Mouse (Mus musculus) Patski (cell line): ENCODE measurements around the gene Heg1. TPM values are rescaled to one million over a fixed set of nuclear protein-coding genes. Genes with fewer than 3 reads are reported as not detected.

Experiments
- ATAC-seq: fragments of 100-300 bp; one replicate; pipeline ENCODE4 v1.8.0; 2021
- CTCF ChIA-PET: fragments of 350-600 bp; sonication (Branson Sonifier 250); formaldehyde crosslinking; loops from one replicate; lab custom pipeline; 2022; ENCODE audit warnings: inconsistent platforms; lab: Charles Lee
- POLR2A ChIA-PET: fragments of 350-600 bp; sonication (Branson Sonifier 250); formaldehyde crosslinking; loops from one replicate; lab custom pipeline; 2022; ENCODE audit warnings: antibody characterized with exemption, inconsistent platforms; lab: Charles Lee
- DNase-seq: peaks from one replicate; pipeline ENCODE4 v3.0.0-alpha.2; 2011; ENCODE audit warnings: low read depth, low spot score
- H3K27me3 ChIP-seq: fragments of 371-371 bp; one replicate; pipeline ENCODE4 v1.5.1; 2021
- CTCF ChIP-seq: fragments of 100-300 bp; IDR thresholded peaks from one replicate; pipeline ENCODE4 v1.5.1; 2021
- in situ Hi-C: fragments of 300-500 bp; cut with MboI; formaldehyde crosslinking; loops from 3 replicates; pipeline ENCODE4 v1.11.1; 2018; ENCODE audit warnings: low pct_unique_long_range_greater_than_20kb, mixed read lengths
- polyA plus RNA-seq: library from polyadenylated mRNA; unstranded; gene quantifications from one replicate; pipeline ENCODE4 v1.2.3, GENCODE M21; 2021

Gene Heg1
- 39.4 TPM for polyA plus RNA-seq

GRCm38 (mm10) chr16:33684162-33684702, at the start of gene Heg1:
Heg1 (plus strand) TSS chr16:33684370.
- POLR2A ChIA-PET: interaction anchor here (1.3 kb wide), 1 partner anchor 88 kb away, joined by 3 read pairs; no protein-coding TSS in a partner anchor
- H3K27me3 ChIP-seq: no peaks in the 10 kb centered on the region
- DNase-seq (no peak), ATAC-seq (peak; percentile 56)
- in situ Hi-C loops: loop anchor here (5.0 kb wide), 1 partner anchor 122 kb away; no protein-coding TSS in a partner anchor
- CTCF ChIA-PET: no interaction called here
- no peak for TF ChIP-seq CTCF

GRCm38 (mm10) chr16:33635836-33636595, 48.2 kb upstream of the Heg1 start:
- in situ Hi-C loops: no loop called here
- no peak for ATAC-seq
- DNase-seq: no peak
- ChIA-PET POLR2A (no interaction called here), CTCF (no interaction called here)
- no peaks in the 10 kb centered on the region for H3K27me3 ChIP-seq
- no peak for TF ChIP-seq CTCF

GRCm38 (mm10) chr16:33641779-33642178, 42.4 kb upstream of the Heg1 start:
- DNase-seq (no peak), ATAC-seq (no peak)
- ChIA-PET POLR2A (interaction anchor here (0.6 kb wide), 1 partner anchor 179 kb away, joined by 3 read pairs; no protein-coding TSS in a partner anchor), CTCF (no interaction called here)
- in situ Hi-C loops: no loop called here
- TF ChIP-seq CTCF: no peak
- H3K27me3 ChIP-seq: no peaks in the 10 kb centered on the region

- H3K27me3 ChIP-seq: no peaks in the 10 kb centered on the region
- TF ChIP-seq CTCF: no peak
These were observed 31.1 kb upstream of the Heg1 start for GRCm38 (mm10) chr16:33653116-33653515.

GRCm38 (mm10) chr16:33655443-33655842, 28.7 kb upstream of the Heg1 start:
- TF ChIP-seq CTCF: no peak

More at GRCm38 (mm10) chr16:33653116-33653515, 31.1 kb upstream of the Heg1 start:
- ChIA-PET POLR2A (no interaction called here), CTCF (interaction anchor here (1.0 to 1.5 kb wide), 2 partner anchors 10 to 24 kb away, joined by 3 to 4 read pairs; no protein-coding TSS in a partner anchor)
- ATAC-seq: no peak
- in situ Hi-C loops: no loop called here
- no peak for DNase-seq

GRCm38 (mm10) chr16:33657191-33657590, 27.0 kb upstream of the Heg1 start:
- no peaks in the 10 kb centered on the region for H3K27me3 ChIP-seq
- CTCF ChIA-PET: no interaction called here
- no peak for TF ChIP-seq CTCF
- ATAC-seq (no peak), DNase-seq (no peak)
- in situ Hi-C loops: no loop called here
- POLR2A ChIA-PET: no interaction called here

More at GRCm38 (mm10) chr16:33655443-33655842, 28.7 kb upstream of the Heg1 start:
- in situ Hi-C loops: no loop called here
- CTCF ChIA-PET: no interaction called here
- ATAC-seq (no peak), DNase-seq (no peak)
- no peaks in the 10 kb centered on the region for H3K27me3 ChIP-seq
- POLR2A ChIA-PET: no interaction called here

- in situ Hi-C loops: no loop called here
- TF ChIP-seq CTCF: no peak
- ATAC-seq (no peak), DNase-seq (no peak)
- ChIA-PET CTCF (no interaction called here), POLR2A (no interaction called here)
- H3K27me3 ChIP-seq: no peaks in the 10 kb centered on the region
These were observed 26.0 kb upstream of the Heg1 start for GRCm38 (mm10) chr16:33658121-33658520.

- POLR2A ChIA-PET: no interaction called here
- CTCF ChIA-PET: interaction anchor here (0.8 to 1.8 kb wide), 3 partner anchors 9 to 58 kb away, joined by 3 to 6 read pairs (median 5); no protein-coding TSS in a partner anchor
- TF ChIP-seq CTCF: no peak
- no peak for DNase-seq
- no peak for ATAC-seq
- no peaks in the 10 kb centered on the region for H3K27me3 ChIP-seq
- in situ Hi-C loops: no loop called here
These were observed 24.6 kb upstream of the Heg1 start for GRCm38 (mm10) chr16:33659521-33659920.

GRCm38 (mm10) chr16:33660125-33660524, 24.0 kb upstream of the Heg1 start:
- TF ChIP-seq CTCF: no peak
- DNase-seq (no peak), ATAC-seq (no peak)
- in situ Hi-C loops: no loop called here
- CTCF ChIA-PET: interaction anchor here (1.3 to 1.8 kb wide), 2 partner anchors 8 to 59 kb away, joined by 5 to 6 read pairs; no protein-coding TSS in a partner anchor
- H3K27me3 ChIP-seq: no peaks in the 10 kb centered on the region
- POLR2A ChIA-PET: no interaction called here

- DNase-seq: no peak
- in situ Hi-C loops: no loop called here
- CTCF ChIA-PET: interaction anchor here (1.5 kb wide), 1 partner anchor 10 kb away, joined by 4 read pairs; no protein-coding TSS in a partner anchor
- TF ChIP-seq CTCF: no peak
- POLR2A ChIA-PET: no interaction called here
- no peaks in the 10 kb centered on the region for H3K27me3 ChIP-seq
- no peak for ATAC-seq
These were observed 21.3 kb upstream of the Heg1 start for GRCm38 (mm10) chr16:33662841-33663240.

- no peaks in the 10 kb centered on the region for H3K27me3 ChIP-seq
- ChIA-PET CTCF (interaction anchor here (1.0 kb wide), 2 partner anchors 13 to 106 kb away, joined by 3 read pairs; no protein-coding TSS in a partner anchor), POLR2A (interaction anchor here (0.6 kb wide), 1 partner anchor 254 kb away, joined by 3 read pairs; no protein-coding TSS in a partner anchor)
- no peak for ATAC-seq
- in situ Hi-C loops: no loop called here
- no peak for DNase-seq
- TF ChIP-seq CTCF: no peak
These were observed 17.9 kb upstream of the Heg1 start for GRCm38 (mm10) chr16:33666226-33666625.
